Mouse (Mus musculus): Measurements from ENCODE around the gene Bsph1. TPM values are rescaled to one million over a fixed set of nuclear protein-coding genes. Genes with fewer than 3 reads are reported as not detected.
"Not testable (repeated sequence)": the region's sequence is repeated elsewhere in the genome, so short reads cannot be mapped to it uniquely, and the experiment has no call there.

Gene Bsph1
- total RNA-seq (2021) = not detected
- long read RNA-seq, experiment 1 = 0 reads
- long read RNA-seq, experiment 2 = 0 reads

- DNase-seq = not testable (repeated sequence)
These were observed at the start of gene Bsph1 for GRCm38 (mm10) chr7:13450541-13450940. Gene Bsph1 (plus strand): TSS chr7:13450841.

- DNase-seq = peak; percentile 34 to 35
These were observed 60.9 kb downstream of the Bsph1 start for GRCm38 (mm10) chr7:13511539-13511938.

Other genes with a start within 250 kb of the Bsph1 start
- gene Vmn1r89, start 237.8 kb upstream of the Bsph1 start, total RNA-seq (2021) = not detected
- 10 to 100 TPM; 12.3 to 12.8 TPM for gene Lig1, start 173.6 kb upstream of the Bsph1 start, total RNA-seq (2021)
- 1 to 10 TPM; 7.1 to 8.4 TPM for gene Zswim9, start 172.1 kb upstream of the Bsph1 start, total RNA-seq (2021)
- under 1 TPM; 0.16 to 0.46 TPM for gene Pla2g4c, start 126.2 kb upstream of the Bsph1 start, total RNA-seq (2021)
- gene Cabp5, start 52.7 kb upstream of the Bsph1 start, total RNA-seq (2021) = not detected
- not detected for gene Bsph2, start 120.2 kb downstream of the Bsph1 start, total RNA-seq (2021)
- not detected for gene Sult2a5, start 173.1 kb downstream of the Bsph1 start, total RNA-seq (2021)

All from adrenal gland, postnatal 36 days (tissue).